Mouse (Mus musculus): ENCODE measurements around the gene Nsun3. TPM values are rescaled to one million over a fixed set of nuclear protein-coding genes. Genes with fewer than 3 reads are reported as not detected.
"Not testable (repeated sequence)": the region's sequence is repeated elsewhere in the genome, so short reads cannot be mapped to it uniquely, and the experiment has no call there.

Nsun3 gene
- total RNA-seq, 2 experiments from 2014 or later, result 9.2 to 10.3 TPM

GRCm38 (mm10) chr16:62745875-62746274 is 40.7 kb downstream of the Nsun3 start:
- no peak for DNase-seq

GRCm38 (mm10) chr16:62734359-62734758 is 52.3 kb downstream of the Nsun3 start:
- DNase-seq, result no peak

- no peak for DNase-seq
Observed at GRCm38 (mm10) chr16:62730291-62730690, 56.3 kb downstream of the Nsun3 start.

GRCm38 (mm10) chr16:62729846-62730245 is 56.8 kb downstream of the Nsun3 start:
- no peak for DNase-seq

- DNase-seq, result not testable (repeated sequence)
Observed at GRCm38 (mm10) chr16:62718255-62718654, 68.4 kb downstream of the Nsun3 start.

- no peak for DNase-seq
Observed at GRCm38 (mm10) chr16:62690436-62690835, 96.2 kb downstream of the Nsun3 start.

GRCm38 (mm10) chr16:62686073-62686472 is 100.5 kb downstream of the Nsun3 start:
- DNase-seq, result no peak

GRCm38 (mm10) chr16:62685494-62685893 is 101.1 kb downstream of the Nsun3 start:
- DNase-seq, result no peak

Small RNA genes lying within 50 kb of the gene (microRNA-seq; reads per million reads assigned to microRNA genes)
- gene Gm25986, result 0 reads per million in 2 experiments

Other genes starting within 250 kb of the Nsun3 start
- not detected for gene Stx19, start 27.9 kb upstream of the Nsun3 start, total RNA-seq (2021)
- 10 to 100 TPM in 1 of 2 experiments, 1 to 10 TPM in 1; 9.6 to 14.0 TPM for gene Arl13b, start 60.2 kb upstream of the Nsun3 start, total RNA-seq (2021)
- 10 to 100 TPM; 18.3 to 21.0 TPM for gene Pros1, start 67.5 kb upstream of the Nsun3 start, total RNA-seq (2021)

Data from heart, postnatal 4 days (tissue).